8 mouse cellular contexts compared by ENCODE assay signal in genomic region chr9:45042947-45043346, GRCm38 (mm10). TPM values are rescaled to one million over a fixed set of nuclear protein-coding genes. Genes with fewer than 3 reads are reported as not detected.
DNase-seq lines count a peak whose midpoint lies in the region; ATAC-seq and TF ChIP-seq lines count a peak whose summit lies in the region.

No protein-coding gene starts in this region.

- peaks cover 73% of the 10 kb centered on the region for H3K27me3 ChIP-seq in heart, embryonic 14.5 days (ENCODE audit: control insufficient read depth, insufficient read depth, low read length)
- peaks cover 23% of the 10 kb centered on the region for H3K27me3 ChIP-seq in liver, embryonic 14.5 days (ENCODE audit: control insufficient read depth, insufficient read depth, low read length)

- peak overlapping the region in 1 of 2 experiments; percentile 13; a peak in 2 of 4 replicates for H3K4me3 ChIP-seq in heart, embryonic 14.5 days (ENCODE audit: control insufficient read depth in 1 of 2, insufficient read depth in 1 of 2, low read depth in 1 of 2, low read length in 2 of 2)
- peak overlapping the region; percentile 5 to 33 for H3K4me3 ChIP-seq in liver, embryonic 14.5 days (ENCODE audit: insufficient read depth in 1 of 2, low read depth in 2 of 2, low read length in 2 of 2)

- H3K9ac ChIP-seq in heart, embryonic 14.5 days (ENCODE audit: low read length) = no peak overlapping the region
- no peak overlapping the region for H3K9ac ChIP-seq in liver, embryonic 14.5 days (replicated peaks)

- intact Hi-C loops in heart, postnatal 36 days (cut with DNase I) = no loop called here

- WGBS in heart, embryonic 14.5 days = under 1% methylated on average over 10 of the region's 10 CpGs
- under 1% methylated on average over 10 of the region's 10 CpGs for WGBS in liver, embryonic 14.5 days (ENCODE audit: insufficient replicate concordance)

- TF ChIP-seq CTCF in liver, embryonic 14.5 days (IDR thresholded peaks at IDR 0.05; ENCODE audit: low read depth) = no peak

- H3K4me2 ChIP-seq in heart, embryonic 14.5 days (ENCODE audit: low read length) = peak overlapping the region; percentile 54
- H3K4me2 ChIP-seq in liver, embryonic 14.5 days (ENCODE audit: low read depth) = peak overlapping the region; percentile 27

- no peak for ATAC-seq in heart, embryonic 14.5 days (ENCODE audit: insufficient number of reproducible peaks, insufficient read depth, low FRiP score, low read depth)
- no peak for ATAC-seq in liver, embryonic 14.5 days (ENCODE audit: insufficient read depth)
- ATAC-seq in megakaryocyte-erythroid progenitor cell, adult 5-6 weeks (replicated peaks; ENCODE audit: low FRiP score, low TSS enrichment, poor library complexity, severe bottlenecking) = no peak

- H3K9me3 ChIP-seq in heart, embryonic 14.5 days (ENCODE audit: control insufficient read depth, low read length) = no peaks in the 10 kb centered on the region
- H3K9me3 ChIP-seq in liver, embryonic 14.5 days (ENCODE audit: control insufficient read depth, low read length) = no peaks in the 10 kb centered on the region

- no peak for DNase-seq in heart, postnatal 36 days
- DNase-seq in ZHBTc4 (ENCODE audit: low read depth, low spot score) (peak; percentile 28), adipocyte (ENCODE audit: low spot score) (no peak)
- DNase-seq in induced T-regulatory cell, adult 2 months (ENCODE audit: low read depth) = peak; percentile 44
- DNase-seq in liver, embryonic 14.5 days (ENCODE audit: low read depth in 3 of 3, low spot score in 3 of 3) = no peak
- no peak for DNase-seq in ovary, postnatal 10 days (ENCODE audit: low spot score)

- no peak for TF ChIP-seq EP300 in liver, embryonic 14.5 days (IDR thresholded peaks at IDR 0.05; ENCODE audit: low read depth)

- no peaks in the 10 kb centered on the region for H3K36me3 ChIP-seq in heart, embryonic 14.5 days (ENCODE audit: control insufficient read depth, insufficient read depth, low read length)
- no peaks in the 10 kb centered on the region for H3K36me3 ChIP-seq in liver, embryonic 14.5 days (replicated peaks; ENCODE audit: control insufficient read depth, insufficient read depth, low read depth)

- H3K4me1 ChIP-seq in heart, embryonic 14.5 days (ENCODE audit: control insufficient read depth in 2 of 2, insufficient read depth in 2 of 2, low read length in 2 of 2) = peaks cover 9 to 11% of the 10 kb centered on the region in 2 experiments
- H3K4me1 ChIP-seq in liver, embryonic 14.5 days (replicated peaks; ENCODE audit: control insufficient read depth in 2 of 2, insufficient read depth in 2 of 2, low read length in 1 of 2) = peaks cover 0 to 5% of the 10 kb centered on the region in 2 experiments; a peak in 1 of 4 replicates

- no peak overlapping the region for H3K27ac ChIP-seq in heart, embryonic 14.5 days (replicated peaks in 1 of 2; ENCODE audit: control insufficient read depth in 1 of 2, insufficient read depth in 1 of 2, low read depth in 2 of 2, low read length in 2 of 2)
- no peak overlapping the region for H3K27ac ChIP-seq in liver, embryonic 14.5 days

RNA-seq across cellular contexts. Expression of gene Mpzl2, which starts 3.3 kb away (rescaled TPM):
- 0.59 and 1.1 TPM in 2 replicates for polyA plus RNA-seq in heart, embryonic 14.5 days (2014; fragmentation: Nextera tagmentation; extraction: Ambion mirVana)
- total RNA-seq in heart, postnatal 36 days (2021) = 1 to 10 TPM in 1 of 2 experiments, under 1 TPM in 1; 0.76 to 1.2 TPM
- polyA plus RNA-seq in liver, embryonic 14.5 days (2012; rRNA removed) = 4.4 and 4.9 TPM in 2 replicates
- 3.1 and 4.7 TPM in 2 replicates for polyA plus RNA-seq in liver, embryonic 14.5 days (2014; fragmentation: Nextera tagmentation; extraction: Ambion mirVana)
- total RNA-seq in megakaryocyte-erythroid progenitor cell, adult 5-6 weeks (2014; fragmentation: Nextera tagmentation) = 0.77 TPM in 1 of 2 replicates, not detected in the other
- total RNA-seq in megakaryocyte-erythroid progenitor cell, adult 5-6 weeks (2017) = not detected in 2 replicates

RNA-seq across cellular contexts. Expression of gene Mpzl3, which starts 12.0 kb away (rescaled TPM):
- polyA plus RNA-seq in heart, embryonic 14.5 days (2014; fragmentation: Nextera tagmentation; extraction: Ambion mirVana) = 1.1 and 1.5 TPM in 2 replicates
- total RNA-seq in heart, postnatal 36 days (2021) = 1 to 10 TPM; 1.4 to 1.5 TPM
- 0.33 and 0.44 TPM in 2 replicates for polyA plus RNA-seq in liver, embryonic 14.5 days (2012; rRNA removed)
- polyA plus RNA-seq in liver, embryonic 14.5 days (2014; fragmentation: Nextera tagmentation; extraction: Ambion mirVana) = 0.51 and 1.0 TPM in 2 replicates
- total RNA-seq in megakaryocyte-erythroid progenitor cell, adult 5-6 weeks (2014; fragmentation: Nextera tagmentation) = not detected in 2 replicates
- total RNA-seq in megakaryocyte-erythroid progenitor cell, adult 5-6 weeks (2017) = 0.65 TPM in 1 of 2 replicates, not detected in the other

RNA-seq across cellular contexts. Expression of gene Cd3e, which starts 33.5 kb away (rescaled TPM):
- polyA plus RNA-seq in heart, embryonic 14.5 days (2014; fragmentation: Nextera tagmentation; extraction: Ambion mirVana) = not detected in 2 replicates
- under 1 TPM; 0.47 to 0.60 TPM for total RNA-seq in heart, postnatal 36 days (2021)
- not detected in 2 replicates for polyA plus RNA-seq in liver, embryonic 14.5 days (2012; rRNA removed)
- not detected in 2 replicates for polyA plus RNA-seq in liver, embryonic 14.5 days (2014; fragmentation: Nextera tagmentation; extraction: Ambion mirVana)
- total RNA-seq in megakaryocyte-erythroid progenitor cell, adult 5-6 weeks (2014; fragmentation: Nextera tagmentation) = 10.5 and 20.5 TPM in 2 replicates
- total RNA-seq in megakaryocyte-erythroid progenitor cell, adult 5-6 weeks (2017) = not detected in 2 replicates

RNA-seq across cellular contexts. Expression of gene Jaml, which starts 36.0 kb away (rescaled TPM):
- polyA plus RNA-seq in heart, embryonic 14.5 days (2014; fragmentation: Nextera tagmentation; extraction: Ambion mirVana) = 0.18 and 0.28 TPM in 2 replicates
- total RNA-seq in heart, postnatal 36 days (2021) = under 1 TPM; 0.19 to 0.24 TPM
- 0.03 and 0.09 TPM in 2 replicates for polyA plus RNA-seq in liver, embryonic 14.5 days (2012; rRNA removed)
- polyA plus RNA-seq in liver, embryonic 14.5 days (2014; fragmentation: Nextera tagmentation; extraction: Ambion mirVana) = 0.21 and 0.25 TPM in 2 replicates
- 0.79 and 0.81 TPM in 2 replicates for total RNA-seq in megakaryocyte-erythroid progenitor cell, adult 5-6 weeks (2014; fragmentation: Nextera tagmentation)
- total RNA-seq in megakaryocyte-erythroid progenitor cell, adult 5-6 weeks (2017) = 0.61 and 0.94 TPM in 2 replicates

Comparison
In these comparisons a context has a peak if more than half of its experiments do, and no peak if none do; other contexts are left out.
1. DNase-seq: peak in ZHBTc4 (single experiment) and induced T-regulatory cell, adult 2 months (single experiment); none in heart, postnatal 36 days (0 of 2), liver, embryonic 14.5 days (0 of 3), adipocyte (single experiment) and ovary, postnatal 10 days (single experiment).